Mouse (Mus musculus) retina, embryonic 14.5 days (tissue): ENCODE data around the gene Olfr597.
"Not testable (repeated sequence)": the region's sequence is repeated elsewhere in the genome, so short reads cannot be mapped to it uniquely, and the experiment has no call there.

Experiments used
- DNase-seq: peaks from one replicate; pipeline ENCODE4 v3.0.0-alpha.2; 2015; ENCODE audit warnings: low spot score

The Olfr597 gene

DNA sequence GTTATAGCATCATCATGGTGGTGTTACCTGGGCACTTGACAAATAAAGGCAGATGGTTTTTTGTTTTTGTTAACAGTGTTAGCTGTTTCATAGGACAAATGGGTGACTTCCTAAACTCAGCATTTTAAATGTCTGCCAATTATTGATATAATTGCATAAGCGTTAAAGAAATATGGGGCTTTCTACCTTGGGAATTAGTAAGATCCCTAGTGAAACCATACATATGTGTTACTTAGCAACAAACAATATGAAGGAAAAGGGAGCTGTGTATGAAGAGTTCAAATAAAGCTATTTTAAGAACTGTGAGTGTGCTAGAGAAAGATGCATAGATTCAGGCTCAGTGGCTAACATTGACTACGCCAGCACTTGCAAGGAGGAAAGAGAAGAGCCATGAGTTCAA lies at the start of gene Olfr597:
Gene Olfr597 (plus strand): TSS at position 301 of the 400 bp plus-strand sequence.
- DNase-seq = not testable (repeated sequence)

DNA sequence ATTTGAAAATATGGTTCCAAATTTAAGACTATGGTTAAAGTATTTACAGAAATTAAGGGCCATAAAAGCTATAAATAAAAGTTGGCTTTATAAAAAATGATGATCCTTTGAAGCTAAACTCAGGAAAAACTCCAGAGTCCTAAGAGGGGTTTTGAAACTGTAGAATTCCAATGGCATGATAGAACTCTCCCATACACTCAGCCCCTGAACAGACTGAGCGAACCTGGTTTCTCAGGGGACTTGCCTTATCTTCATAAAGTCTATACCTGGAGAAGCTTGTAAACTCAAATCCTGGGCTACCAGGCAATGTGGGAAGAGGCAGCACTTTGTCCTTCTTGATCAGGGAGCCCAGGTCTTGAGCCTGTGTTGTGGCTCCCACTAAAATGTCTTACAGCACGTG lies 10.8 kb upstream of the Olfr597 start, which contains the start of gene Olfr596:
Gene Olfr596 (plus strand): TSS at position 301 of the 400 bp plus-strand sequence.
- not testable (repeated sequence) for DNase-seq

DNA sequence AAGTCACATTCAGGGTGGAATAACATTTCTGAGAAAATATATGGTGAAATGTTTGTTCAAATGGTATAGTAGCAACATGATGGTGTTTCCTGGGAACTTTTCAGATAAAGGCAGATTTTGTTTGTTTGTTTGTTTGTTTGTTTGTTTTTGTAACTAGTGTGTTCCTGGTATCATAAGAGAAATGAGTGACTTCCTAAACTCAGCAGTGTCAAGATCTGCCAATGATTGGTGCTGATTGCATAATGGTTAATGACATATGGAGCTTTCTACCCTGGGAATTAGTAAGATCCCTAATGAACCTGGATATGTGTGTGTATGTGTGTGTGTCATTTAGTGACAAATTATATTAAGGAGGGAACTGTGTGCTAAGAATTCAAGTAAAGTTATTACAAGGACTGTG lies 7.2 kb downstream of the Olfr597 start, which contains the start of gene Olfr598:
Gene Olfr598 (plus strand): TSS at position 301 of the 400 bp plus-strand sequence.
- no peak for DNase-seq

DNA sequence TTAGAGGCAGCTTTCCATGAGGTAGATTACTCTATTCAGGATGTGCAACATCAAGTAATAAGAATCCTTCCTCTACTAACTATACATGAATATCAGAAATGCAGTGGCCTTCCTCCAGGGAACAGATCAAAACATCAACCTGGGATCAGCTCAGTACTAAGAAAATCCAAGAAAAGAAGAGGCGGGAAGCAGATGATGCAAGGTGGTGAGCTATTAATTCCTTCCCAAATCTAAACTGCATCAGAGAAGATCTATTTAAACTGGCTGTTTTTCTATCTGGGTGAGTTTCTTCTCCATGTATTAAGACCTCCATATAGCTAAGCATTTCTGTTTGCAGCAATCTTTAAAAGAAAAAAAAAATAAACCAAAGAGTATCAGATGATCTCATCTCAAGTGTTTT lies 19.5 kb downstream of the Olfr597 start, which contains the start of gene Olfr599:
Gene Olfr599 (plus strand): TSS at position 301 of the 400 bp plus-strand sequence.
- no peak for DNase-seq

DNA sequence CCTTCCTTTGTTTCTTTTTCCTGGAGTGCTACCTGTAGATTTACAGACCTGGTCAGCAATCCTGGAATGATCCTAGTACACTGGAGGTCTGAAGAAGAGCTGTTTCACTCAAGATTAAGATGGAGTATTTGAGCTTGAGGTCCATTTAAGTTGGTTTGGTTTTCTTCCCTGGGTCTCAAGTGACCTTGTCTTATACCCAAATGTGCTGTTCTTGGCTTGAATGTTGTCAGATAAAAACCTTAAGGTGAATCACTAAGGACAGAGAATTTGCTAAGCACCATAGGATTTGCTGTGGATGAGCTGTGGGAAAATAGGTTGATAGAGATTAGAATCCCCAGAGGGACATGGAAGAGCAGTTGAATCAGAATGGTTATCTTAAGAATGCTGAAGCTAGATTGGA lies 33.5 kb downstream of the Olfr597 start, which contains the start of gene Olfr600:
Gene Olfr600 (minus strand): TSS at position 101 of the 400 bp plus-strand sequence.
- no peak for DNase-seq

DNA sequence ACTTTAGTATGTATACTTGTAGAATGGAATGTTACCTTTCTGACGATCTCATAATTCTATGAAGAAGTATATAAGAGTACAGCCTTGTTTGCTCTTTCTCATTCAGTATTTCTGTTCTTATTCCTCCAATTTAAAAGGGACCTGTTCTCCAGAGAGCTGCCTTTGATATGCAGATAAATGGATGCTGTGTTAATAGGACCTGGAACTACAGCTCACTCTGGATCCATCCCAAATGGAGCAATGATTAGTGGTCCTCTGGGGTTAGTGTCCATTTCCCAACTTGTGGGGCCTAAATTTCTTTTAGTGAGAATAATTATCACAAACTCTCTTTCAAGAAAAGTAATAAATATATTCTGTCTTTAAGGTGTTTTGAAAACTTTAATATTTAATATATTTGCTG lies 46.4 kb downstream of the Olfr597 start, which contains the start of gene Olfr601:
Gene Olfr601 (minus strand): TSS at position 101 of the 400 bp plus-strand sequence.
- no peak for DNase-seq
